Mouse (Mus musculus) inflammation-experienced regulatory T-cells, adult 6 months (primary cell): Measurements from ENCODE around the gene 1700028J19Rik. TPM values are rescaled to one million over a fixed set of nuclear protein-coding genes. Genes with fewer than 3 reads are reported as not detected.
A peak's percentile ranks its signal among the peaks of the same experiment; 100 is the strongest.
"Not testable (repeated sequence)": the region's sequence is repeated elsewhere in the genome, so short reads cannot be mapped to it uniquely, and the experiment has no call there.

ENCODE experiments used
- ATAC-seq: one replicate; pipeline ENCODE4 v1.8.0; 2017
- polyA plus RNA-seq, 3 experiments: library from polyadenylated mRNA; unstranded; fragments of 100-300 nt; shearing (Covaris generic); gene quantifications; one replicate each; pipeline ENCODE4 v1.2.1; 2017

The 1700028J19Rik gene
- polyA plus RNA-seq, 3 experiments from 2014 or later = 1.3 to 2.5 (median 1.6) TPM

- ATAC-seq = not testable (repeated sequence)
Observed at GRCm38 (mm10) chr7:44250732-44251275, 4.3 kb upstream of the 1700028J19Rik start.

DNA sequence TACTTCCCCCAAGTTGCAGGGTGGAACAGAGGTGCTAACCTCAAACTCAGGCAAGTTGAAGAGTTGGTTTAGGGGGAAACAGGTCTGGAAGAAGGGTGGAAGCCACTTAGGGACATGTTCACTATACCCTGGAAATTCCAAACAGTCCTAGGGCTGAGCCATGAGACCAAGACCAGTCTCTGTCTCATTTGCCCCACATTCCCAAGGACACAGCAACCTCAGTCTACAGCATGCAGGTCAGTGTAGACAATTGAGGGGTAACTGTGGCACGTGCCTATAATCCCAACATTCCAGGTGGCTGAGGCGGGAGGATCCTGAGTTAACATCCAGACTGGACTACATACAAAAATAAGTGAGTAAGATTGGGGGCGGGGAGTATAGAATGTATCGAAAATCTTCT lies 2.8 kb upstream of the 1700028J19Rik start:
- ATAC-seq = no peak

GRCm38 (mm10) chr7:44247971-44248370 lies 1.5 kb upstream of the 1700028J19Rik start:
- ATAC-seq = no peak

- ATAC-seq = peak; percentile 52
Observed at GRCm38 (mm10) chr7:44246984-44247470, 532 bp upstream of the 1700028J19Rik start.

DNA sequence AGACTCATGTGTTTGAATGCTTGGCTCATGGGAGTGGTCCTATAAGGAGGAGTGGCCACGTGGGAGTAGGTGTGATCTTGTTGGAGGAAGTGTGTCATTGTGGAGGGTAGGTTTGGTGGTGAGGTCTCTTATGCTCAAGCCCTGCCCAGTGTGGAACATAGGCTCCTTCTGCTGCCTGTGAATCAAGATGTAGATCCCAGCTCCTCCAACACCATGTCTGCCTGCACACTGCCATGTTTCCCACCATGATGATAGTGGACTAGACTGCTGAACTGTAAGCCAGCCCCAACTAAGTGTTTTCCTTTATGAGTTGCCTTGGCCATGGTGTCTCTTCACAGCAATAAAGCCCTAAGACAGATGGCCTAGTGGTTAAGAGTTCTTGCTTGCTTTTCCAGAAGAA lies 2.4 kb downstream of the 1700028J19Rik start:
- no peak for ATAC-seq

GRCm38 (mm10) chr7:44241163-44241562 lies 5.3 kb downstream of the 1700028J19Rik start:
- no peak for ATAC-seq

DNA sequence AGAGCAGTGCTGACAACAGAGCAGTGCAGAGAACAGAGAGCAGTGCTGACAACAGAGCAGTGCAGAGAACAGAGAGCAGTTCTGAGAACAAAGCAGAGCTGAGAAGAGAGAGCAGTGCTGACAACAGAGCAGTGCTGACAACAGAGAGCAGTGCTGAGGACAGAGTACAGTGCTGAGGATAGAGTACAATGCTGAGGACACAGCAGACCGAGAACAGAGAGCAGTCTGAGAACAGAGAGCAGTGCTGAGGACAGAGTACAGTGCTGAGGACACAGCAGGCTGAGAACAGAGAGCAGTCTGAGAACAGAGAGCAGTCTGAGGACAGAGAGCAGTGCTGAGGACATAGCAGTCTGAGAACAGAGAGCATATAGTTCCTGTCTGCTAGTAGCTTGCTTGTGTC lies 5.8 kb downstream of the 1700028J19Rik start:
- no peak for ATAC-seq

GRCm38 (mm10) chr7:44239913-44240312 lies 6.6 kb downstream of the 1700028J19Rik start:
- ATAC-seq = no peak

- no peak for ATAC-seq
Observed at GRCm38 (mm10) chr7:44235909-44236308, 10.6 kb downstream of the 1700028J19Rik start, which contains the start of gene Gm36864. Gene Gm36864 (plus strand): TSS chr7:44236177.

- ATAC-seq = no peak
Observed at GRCm38 (mm10) chr7:44225076-44225475, 21.4 kb downstream of the 1700028J19Rik start, which contains the start of gene Klk1. Gene Klk1 (plus strand): TSS chr7:44225360.

- ATAC-seq = not testable (repeated sequence)
Observed at GRCm38 (mm10) chr7:44222335-44222734, 24.2 kb downstream of the 1700028J19Rik start.

GRCm38 (mm10) chr7:44221601-44222000 lies 24.9 kb downstream of the 1700028J19Rik start:
- not testable (repeated sequence) for ATAC-seq

DNA sequence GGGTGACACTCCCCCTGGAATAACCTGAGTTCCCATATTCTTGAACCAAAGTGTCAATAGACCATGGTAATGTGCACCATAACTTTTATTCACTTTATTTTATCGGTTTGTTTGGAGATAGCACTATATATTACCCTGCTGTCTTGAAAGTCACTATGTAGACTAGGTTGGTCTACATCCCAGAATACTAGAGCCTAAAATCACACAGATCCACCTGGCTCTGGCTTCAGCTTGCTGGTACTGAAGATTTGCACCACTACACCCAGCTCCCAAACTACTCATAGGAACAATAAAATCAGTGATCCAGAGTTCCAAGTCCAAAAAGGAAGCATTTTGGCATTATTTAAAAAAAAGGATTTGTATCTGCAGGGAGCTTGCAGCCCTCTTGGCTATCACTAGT lies 30.9 kb downstream of the 1700028J19Rik start, which contains the start of gene Klk1b5:
Klk1b5 (plus strand) TSS at position 301 of the 400 bp plus-strand sequence.
- no peak for ATAC-seq

- ATAC-seq = no peak
Observed at GRCm38 (mm10) chr7:44208307-44208706, 38.2 kb downstream of the 1700028J19Rik start.

DNA sequence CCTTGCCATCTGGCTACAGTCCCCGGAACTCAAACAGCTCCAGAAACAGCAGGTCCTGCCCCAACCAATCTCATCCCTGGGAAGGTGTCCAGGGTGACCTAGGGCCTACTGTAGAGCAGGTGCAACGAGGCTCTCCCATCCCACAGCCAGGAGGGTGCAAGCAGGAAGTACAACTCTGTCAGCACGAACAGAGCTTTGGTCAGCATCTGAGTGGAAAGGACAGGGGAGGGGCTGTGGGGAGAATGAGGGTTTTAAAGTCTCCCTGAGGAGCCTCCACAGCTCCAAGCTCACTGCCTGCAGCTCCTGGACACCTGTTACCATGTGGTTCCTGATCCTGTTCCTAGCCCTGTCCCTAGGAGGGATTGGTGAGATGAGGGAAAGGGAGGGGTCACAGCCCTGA lies 39.4 kb downstream of the 1700028J19Rik start, which contains the start of gene Klk1b4:
Klk1b4 (plus strand) TSS at position 301 of the 400 bp plus-strand sequence.
- not testable (repeated sequence) for ATAC-seq

GRCm38 (mm10) chr7:44197891-44198290 lies 48.6 kb downstream of the 1700028J19Rik start, which contains the start of gene Klk1b3:
Gene Klk1b3 (plus strand): TSS chr7:44198191.
- no peak for ATAC-seq

DNA sequence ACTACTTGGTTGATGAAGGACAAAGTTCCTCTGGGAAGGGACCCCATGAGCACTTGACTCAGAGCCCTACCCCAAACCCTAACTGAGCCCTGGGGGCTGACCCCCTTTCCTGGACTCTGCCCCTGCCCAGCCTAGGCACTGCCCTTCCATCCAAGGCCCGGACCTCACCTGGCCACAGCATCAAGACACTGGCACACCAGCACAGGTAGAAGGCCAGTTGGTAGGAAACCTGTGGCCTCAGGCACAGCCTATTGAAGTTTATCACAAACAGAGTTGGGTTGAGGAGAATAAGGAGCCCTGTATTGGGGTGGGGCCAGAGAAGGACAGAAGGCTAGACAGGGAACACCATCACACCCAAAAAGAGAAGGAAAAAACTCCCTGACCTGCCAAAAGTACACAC lies 53.0 kb downstream of the 1700028J19Rik start:
- ATAC-seq = not testable (repeated sequence)

GRCm38 (mm10) chr7:44187936-44188335 lies 58.6 kb downstream of the 1700028J19Rik start, which contains the start of gene Klk1b24:
Gene Klk1b24 (plus strand): TSS chr7:44188236.
- ATAC-seq = not testable (repeated sequence)

- ATAC-seq = not testable (repeated sequence)
Observed at GRCm38 (mm10) chr7:44186516-44186915, 60.0 kb downstream of the 1700028J19Rik start.

Other genes starting within 250 kb of the 1700028J19Rik start
- not detected for gene Klk1b26, start 234.5 kb downstream of the 1700028J19Rik start, polyA plus RNA-seq
- 1 to 10 TPM; 3.3 to 6.3 (median 4.1) TPM for gene Klk1b27, start 194.4 kb downstream of the 1700028J19Rik start, polyA plus RNA-seq
- gene Klk1b21, start 144.4 kb downstream of the 1700028J19Rik start, polyA plus RNA-seq = not detected
- not detected for gene Klk1b22, start 134.0 kb downstream of the 1700028J19Rik start, polyA plus RNA-seq
- not detected for gene Klk1b16, start 109.9 kb downstream of the 1700028J19Rik start, polyA plus RNA-seq
- not detected for gene Klk1b24, start 58.5 kb downstream of the 1700028J19Rik start, polyA plus RNA-seq
- not detected for gene Klk1b3, start 48.5 kb downstream of the 1700028J19Rik start, polyA plus RNA-seq
- not detected for gene Klk1b4, start 39.3 kb downstream of the 1700028J19Rik start, polyA plus RNA-seq
- gene Klk1b5, start 30.8 kb downstream of the 1700028J19Rik start, polyA plus RNA-seq = not detected
- under 1 TPM in 1 of 3 experiments, not detected in 2; 0.44 TPM for gene Klk1, start 21.3 kb downstream of the 1700028J19Rik start, polyA plus RNA-seq
- under 1 TPM in 1 of 3 experiments, not detected in 2; 0.38 TPM for gene Gm36864, start 10.5 kb downstream of the 1700028J19Rik start, polyA plus RNA-seq
- gene 2410002F23Rik, start within 50 bp of the 1700028J19Rik start, polyA plus RNA-seq = 100 to 1,000 TPM in 1 of 3 experiments, 10 to 100 TPM in 2; 47.7 to 133 (median 97.4) TPM
- not detected for gene Acp4, start 10.7 kb upstream of the 1700028J19Rik start, polyA plus RNA-seq
- not detected for gene Gm15517, start 14.8 kb upstream of the 1700028J19Rik start, polyA plus RNA-seq
- gene Clec11a, start 60.2 kb upstream of the 1700028J19Rik start, polyA plus RNA-seq = under 1 TPM; 0.28 to 0.62 (median 0.34) TPM
- under 1 TPM; 0.15 to 0.62 (median 0.20) TPM for gene Shank1, start 63.6 kb upstream of the 1700028J19Rik start, polyA plus RNA-seq
- not detected for gene Syt3, start 137.4 kb upstream of the 1700028J19Rik start, polyA plus RNA-seq
- not detected for gene 1700008O03Rik, start 139.1 kb upstream of the 1700028J19Rik start, polyA plus RNA-seq
- not detected for gene Lrrc4b, start 182.3 kb upstream of the 1700028J19Rik start, polyA plus RNA-seq
- gene Aspdh, start 218.7 kb upstream of the 1700028J19Rik start, polyA plus RNA-seq = not detected
- gene Josd2, start 221.3 kb upstream of the 1700028J19Rik start, polyA plus RNA-seq = 10 to 100 TPM; 46.9 to 62.6 (median 47.0) TPM
- gene Emc10, start 249.8 kb upstream of the 1700028J19Rik start, polyA plus RNA-seq = 10 to 100 TPM; 21.0 to 22.5 (median 22.3) TPM
- gene Fam71e1, start 249.9 kb upstream of the 1700028J19Rik start, polyA plus RNA-seq = 1 to 10 TPM; 2.7 to 5.2 (median 3.9) TPM